Mouse (Mus musculus) testis, adult 2 months (tissue): Measurements from ENCODE around the gene Plaur.

Experiments used
- CTCF ChIP-seq: fragments of 200-500 bp; IDR thresholded peaks from 2 replicates; pipeline ENCODE4 v1.5.1; 2012; ENCODE audit warnings: low read depth, mild to moderate bottlenecking, inconsistent platforms, low read length, moderate library complexity; ENCODE audit not compliant: control insufficient read depth, insufficient read depth, insufficient replicate concordance
- POLR2A ChIP-seq: fragments of 200-500 bp; IDR thresholded peaks from 2 replicates; pipeline ENCODE4 v1.6.1; 2012; ENCODE audit warnings: low read depth, mild to moderate bottlenecking, inconsistent platforms, low read length, moderate library complexity; ENCODE audit not compliant: control insufficient read depth

- no peak for TF ChIP-seq CTCF
- no peak for TF ChIP-seq POLR2A
These were observed 61.4 kb downstream of the Plaur start for GRCm38 (mm10) chr7:24523723-24524122.
